In the genomic region with DNA sequence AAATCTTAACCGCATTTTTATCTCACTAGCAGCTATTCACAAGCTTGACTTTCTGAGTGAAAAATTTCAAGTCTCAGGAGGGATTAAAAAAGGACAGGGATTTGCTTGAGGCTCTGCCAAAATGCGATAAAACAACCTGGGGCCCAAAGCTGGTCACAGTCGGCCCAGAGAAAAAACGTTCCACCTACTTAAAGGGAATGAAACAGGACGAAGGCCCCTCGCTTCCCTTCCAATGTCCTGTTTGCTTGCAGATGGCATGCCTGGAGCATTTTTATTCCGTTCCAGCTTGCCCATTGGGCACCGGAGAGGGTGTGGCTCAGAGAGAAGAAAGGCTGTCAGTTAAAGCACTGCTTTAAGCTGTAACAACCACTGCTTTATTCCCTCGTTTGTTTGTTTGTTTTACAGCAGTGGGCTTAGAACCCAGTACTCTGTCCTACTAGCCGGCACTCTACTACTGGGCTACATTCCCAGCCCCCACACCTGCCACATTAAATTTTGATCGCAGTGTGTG, we compare ENCODE assay signal across 8 mouse cellular contexts.
A peak's percentile ranks its signal among the peaks of the same experiment; 100 is the strongest.
DNase-seq lines count a peak whose midpoint lies in the region; ATAC-seq and TF ChIP-seq lines count a peak whose summit lies in the region.

No protein-coding gene starts in this region.

- ATAC-seq in lung, embryonic 14.5 days (ENCODE audit: insufficient read depth), result peak; percentile 38; the same call in 1 of the 2 replicates
- peak; percentile 92 for ATAC-seq in hindbrain, postnatal 0 days
- ATAC-seq in limb, embryonic 15.5 days (ENCODE audit: insufficient number of reproducible peaks, low FRiP score, low TSS enrichment, low read depth), result no peak
- no peak for ATAC-seq in stomach, embryonic 16.5 days (ENCODE audit: insufficient read depth, low FRiP score)

- no peak for TF ChIP-seq CTCF in lung, embryonic 14.5 days (IDR thresholded peaks at IDR 0.05; ENCODE audit: low read depth)
- no peak for TF ChIP-seq CTCF in hindbrain, postnatal 0 days (IDR thresholded peaks at IDR 0.05; ENCODE audit: low read depth)

- H3K9me3 ChIP-seq in lung, embryonic 14.5 days (ENCODE audit: low read depth, low read length), result no peaks in the 10 kb centered on the region
- H3K9me3 ChIP-seq in forebrain, embryonic 10.5 days, result no peaks in the 10 kb centered on the region
- H3K9me3 ChIP-seq in hindbrain, postnatal 0 days (ENCODE audit: low read length), result no peaks in the 10 kb centered on the region
- no peaks in the 10 kb centered on the region for H3K9me3 ChIP-seq in limb, embryonic 15.5 days
- H3K9me3 ChIP-seq in stomach, embryonic 16.5 days (replicated peaks; ENCODE audit: control insufficient read depth, low read length), result no peaks in the 10 kb centered on the region

- H3K9ac ChIP-seq in lung, embryonic 14.5 days, result peak overlapping the region; percentile 20
- H3K9ac ChIP-seq in hindbrain, postnatal 0 days (replicated peaks; ENCODE audit: low read length), result peak overlapping the region; percentile 41
- H3K9ac ChIP-seq in limb, embryonic 15.5 days, result no peak overlapping the region
- H3K9ac ChIP-seq in stomach, embryonic 16.5 days (ENCODE audit: low read length), result no peak overlapping the region

- peak; percentile 34 for DNase-seq in lung, embryonic 14.5 days
- no peak for DNase-seq in lung, postnatal 4 days
- DNase-seq in forebrain, embryonic 10.5 days (ENCODE audit: extremely low spot score, low spot score), result peak; percentile 32
- peak; percentile 84 for DNase-seq in hindbrain, postnatal 0 days (ENCODE audit: low spot score)
- DNase-seq in T-cell, adult 2 months (ENCODE audit: low spot score), result no peak
- no peak for DNase-seq in urinary bladder, adult 2 months (ENCODE audit: low spot score)

- WGBS in lung, embryonic 14.5 days, result 13% methylated on average over 11 of the region's 11 CpGs
- 13% methylated on average over 11 of the region's 11 CpGs for WGBS in forebrain, embryonic 10.5 days
- 3% methylated on average over 11 of the region's 11 CpGs for WGBS in hindbrain, postnatal 0 days
- 9% methylated on average over 11 of the region's 11 CpGs for WGBS in limb, embryonic 15.5 days
- WGBS in stomach, embryonic 16.5 days, result 18% methylated on average over 11 of the region's 11 CpGs

- H3K4me2 ChIP-seq in lung, embryonic 14.5 days, result peak overlapping the region; percentile 52
- peak overlapping the region; percentile 61 for H3K4me2 ChIP-seq in hindbrain, postnatal 0 days (ENCODE audit: low read depth, low read length)
- peak overlapping the region; percentile 35 for H3K4me2 ChIP-seq in limb, embryonic 15.5 days
- peak overlapping the region; percentile 36 for H3K4me2 ChIP-seq in stomach, embryonic 16.5 days (ENCODE audit: low read depth, low read length)

- H3K4me1 ChIP-seq in lung, embryonic 14.5 days (ENCODE audit: insufficient read depth), result no peaks in the 10 kb centered on the region
- H3K4me1 ChIP-seq in forebrain, embryonic 10.5 days, result peaks cover 31% of the 10 kb centered on the region
- H3K4me1 ChIP-seq in hindbrain, postnatal 0 days (ENCODE audit: insufficient read depth, low read length), result peaks cover 15% of the 10 kb centered on the region; the same call in 1 of the 2 replicates
- peaks cover 4% of the 10 kb centered on the region; the same call in 1 of the 2 replicates for H3K4me1 ChIP-seq in limb, embryonic 15.5 days
- no peaks in the 10 kb centered on the region for H3K4me1 ChIP-seq in stomach, embryonic 16.5 days (ENCODE audit: control insufficient read depth, insufficient read depth, low read length)

- no peaks in the 10 kb centered on the region for H3K27me3 ChIP-seq in lung, embryonic 14.5 days (ENCODE audit: insufficient read depth, low read length)
- no peaks in the 10 kb centered on the region for H3K27me3 ChIP-seq in forebrain, embryonic 10.5 days (ENCODE audit: poor library complexity, severe bottlenecking)
- no peaks in the 10 kb centered on the region for H3K27me3 ChIP-seq in hindbrain, postnatal 0 days (ENCODE audit: insufficient read depth, low read length)
- no peaks in the 10 kb centered on the region for H3K27me3 ChIP-seq in limb, embryonic 15.5 days
- H3K27me3 ChIP-seq in stomach, embryonic 16.5 days (ENCODE audit: control insufficient read depth, insufficient read depth, low read length), result no peaks in the 10 kb centered on the region

- H3K36me3 ChIP-seq in lung, embryonic 14.5 days (ENCODE audit: insufficient read depth), result no peaks in the 10 kb centered on the region
- no peaks in the 10 kb centered on the region for H3K36me3 ChIP-seq in forebrain, embryonic 10.5 days (replicated peaks)
- no peaks in the 10 kb centered on the region for H3K36me3 ChIP-seq in hindbrain, postnatal 0 days (ENCODE audit: insufficient read depth, low read length)
- H3K36me3 ChIP-seq in limb, embryonic 15.5 days, result no peaks in the 10 kb centered on the region
- H3K36me3 ChIP-seq in stomach, embryonic 16.5 days (ENCODE audit: control insufficient read depth, insufficient read depth, low read length), result no peaks in the 10 kb centered on the region

- H3K4me3 ChIP-seq in lung, embryonic 14.5 days (ENCODE audit: low read depth, low read length), result peak overlapping the region; percentile 6; the same call in 1 of the 2 replicates
- peak overlapping the region; percentile 43 for H3K4me3 ChIP-seq in forebrain, embryonic 10.5 days
- peak overlapping the region; percentile 37 for H3K4me3 ChIP-seq in hindbrain, postnatal 0 days (ENCODE audit: low read length)
- peak overlapping the region; percentile 19 for H3K4me3 ChIP-seq in limb, embryonic 15.5 days
- H3K4me3 ChIP-seq in stomach, embryonic 16.5 days (replicated peaks; ENCODE audit: low read length), result peak overlapping the region; percentile 12; the same call in 1 of the 2 replicates

- H3K27ac ChIP-seq in lung, embryonic 14.5 days (ENCODE audit: low read depth), result no peak overlapping the region
- H3K27ac ChIP-seq in forebrain, embryonic 10.5 days, result peak overlapping the region; percentile 76
- H3K27ac ChIP-seq in hindbrain, postnatal 0 days, result peak overlapping the region; percentile 83
- H3K27ac ChIP-seq in limb, embryonic 15.5 days, result no peak overlapping the region
- no peak overlapping the region for H3K27ac ChIP-seq in stomach, embryonic 16.5 days (ENCODE audit: low read length)

Comparison
In these comparisons a context has a peak if more than half of its experiments do, and no peak if none do; other contexts are left out.
1. DNase-seq: peak in lung, embryonic 14.5 days (single experiment), forebrain, embryonic 10.5 days (single experiment) and hindbrain, postnatal 0 days (single experiment); none in lung, postnatal 4 days (0 of 2), T-cell, adult 2 months (single experiment) and urinary bladder, adult 2 months (single experiment).
2. ATAC-seq: peak in lung, embryonic 14.5 days (single experiment) and hindbrain, postnatal 0 days (single experiment); none in limb, embryonic 15.5 days (single experiment) and stomach, embryonic 16.5 days (single experiment).
3. H3K27ac ChIP-seq: peak in forebrain, embryonic 10.5 days (single experiment) and hindbrain, postnatal 0 days (single experiment); none in lung, embryonic 14.5 days (single experiment), limb, embryonic 15.5 days (single experiment) and stomach, embryonic 16.5 days (single experiment).
4. H3K9ac ChIP-seq: peak in lung, embryonic 14.5 days (single experiment) and hindbrain, postnatal 0 days (single experiment); none in limb, embryonic 15.5 days (single experiment) and stomach, embryonic 16.5 days (single experiment).
5. Peak in every context shown above with its lines, with median percentiles within 50 percentile points of each other: H3K4me2 ChIP-seq and H3K4me3 ChIP-seq.